Mouse (Mus musculus) macrophage (primary cell): ENCODE data around the gene Slc41a3. TPM values are rescaled to one million over a fixed set of nuclear protein-coding genes. Genes with fewer than 3 reads are reported as not detected.

Source experiments
- H3K27ac ChIP-seq: fragments of 350-480 bp; formaldehyde crosslinking; 2 replicates; pipeline ENCODE4 v1.9.0; 2021
- H3K36me3 ChIP-seq: fragments of 350-480 bp; formaldehyde crosslinking; 2 replicates; pipeline ENCODE4 v1.9.0; 2021; ENCODE audit errors: inconsistent target
- H3K4me3 ChIP-seq: fragments of 350-480 bp; formaldehyde crosslinking; 2 replicates; pipeline ENCODE4 v1.9.0; 2021; ENCODE audit errors: inconsistent target
- H3K79me2 ChIP-seq: fragments of 350-480 bp; formaldehyde crosslinking; 2 replicates; pipeline ENCODE4 v1.9.0; 2021; ENCODE audit errors: inconsistent target
- WGBS: methylation state at CpG from one replicate; pipeline ENCODE4 v1.1.7; 2026; ENCODE audit warnings: inconsistent platforms; ENCODE audit not compliant: missing documents; 5-methylcytosine and 5-hydroxymethylcytosine counted together
- polyA plus RNA-seq: library from polyadenylated mRNA; stranded (reverse); fragments of 250-400 nt; gene quantifications from 3 replicates; pipeline ENCODE4 v1.2.4, GENCODE M21; 2018; ENCODE audit warnings: inconsistent platforms
- total RNA-seq, 78 experiments: library from RNA; depleted of rRNA; stranded (reverse); fragments of 250-400 nt; gene quantifications; 1 replicate in 9 of 78; 2 replicates in 24 of 78; 3 replicates in 43 of 78; 4 replicates in 2 of 78; pipeline ENCODE4 v1.2.4; 2018; ENCODE audit warnings: inconsistent platforms in 56 of 78

Gene Slc41a3
- total RNA-seq (2018; cell fraction: chromatin; rRNA removed) = 1 to 10 TPM in 23 of 26 experiments, under 1 TPM in 3; 0.41 to 5.9 (median 2.7) TPM
- total RNA-seq (2018; cell fraction: cytosol; rRNA removed) = 10 to 100 TPM in 20 of 26 experiments, 1 to 10 TPM in 6; 8.7 to 16.1 (median 11.1) TPM
- total RNA-seq (2018; cell fraction: nucleus; rRNA removed) = 10 to 100 TPM in 3 of 26 experiments, 1 to 10 TPM in 23; 2.7 to 11.7 (median 7.0) TPM
- 11.2 to 13.8 TPM (median 12.1 TPM) in 3 replicates for polyA plus RNA-seq

GRCm38 (mm10) chr6:90604533-90605297, at the start of gene Slc41a3:
Gene Slc41a3, plus strand, starts transcription at chr6:90604725.
- Histone ChIP-seq H3K79me2 (no peaks in the 10 kb centered on the region), H3K4me3 (peak within 1 kb of the TSS; percentile 54), H3K27ac (peak within 1 kb of the TSS; percentile 40), H3K36me3 (no peaks in the 10 kb centered on the region)
- 2% methylated on average over 44 of the region's 49 CpGs for WGBS

GRCm38 (mm10) chr6:90556534-90557058, 47.9 kb upstream of the Slc41a3 start:
- no peaks in the 10 kb centered on the region for H3K36me3 ChIP-seq
- WGBS = 66% methylated on average over 2 of the region's 2 CpGs
- no peak overlapping the region for H3K4me3 ChIP-seq
- no peak overlapping the region for H3K27ac ChIP-seq
- H3K79me2 ChIP-seq = no peaks in the 10 kb centered on the region

- H3K79me2 ChIP-seq = no peaks in the 10 kb centered on the region
- H3K36me3 ChIP-seq = no peaks in the 10 kb centered on the region
- H3K4me3 ChIP-seq = no peak overlapping the region
- no peak overlapping the region for H3K27ac ChIP-seq
- WGBS = 93% methylated on average over 7 of the region's 7 CpGs
These were observed 47.4 kb upstream of the Slc41a3 start for GRCm38 (mm10) chr6:90557077-90557476.

- Histone ChIP-seq H3K27ac (no peak overlapping the region), H3K79me2 (no peaks in the 10 kb centered on the region), H3K36me3 (no peaks in the 10 kb centered on the region), H3K4me3 (no peak overlapping the region)
- WGBS = 93% methylated on average over 6 of the region's 6 CpGs
These were observed 46.5 kb upstream of the Slc41a3 start for GRCm38 (mm10) chr6:90557829-90558693.

- 40% methylated on average over 3 of the region's 3 CpGs for WGBS
- H3K4me3 ChIP-seq = no peak overlapping the region
- H3K36me3 ChIP-seq = no peaks in the 10 kb centered on the region
- H3K79me2 ChIP-seq = no peaks in the 10 kb centered on the region
- no peak overlapping the region for H3K27ac ChIP-seq
These were observed 44.0 kb upstream of the Slc41a3 start for GRCm38 (mm10) chr6:90560390-90561058.

- WGBS = 89% methylated on average over 2 of the region's 2 CpGs
- Histone ChIP-seq H3K27ac (no peak overlapping the region), H3K79me2 (no peaks in the 10 kb centered on the region), H3K36me3 (no peaks in the 10 kb centered on the region), H3K4me3 (no peak overlapping the region)
These were observed 43.2 kb upstream of the Slc41a3 start for GRCm38 (mm10) chr6:90561234-90561781.

- Histone ChIP-seq H3K36me3 (no peaks in the 10 kb centered on the region), H3K79me2 (no peaks in the 10 kb centered on the region), H3K4me3 (no peak overlapping the region), H3K27ac (no peak overlapping the region)
- WGBS = 91% methylated on average over 9 of the region's 9 CpGs
These were observed 40.3 kb upstream of the Slc41a3 start for GRCm38 (mm10) chr6:90564240-90564639.

GRCm38 (mm10) chr6:90565357-90566215, 38.9 kb upstream of the Slc41a3 start:
- Histone ChIP-seq H3K4me3 (no peak overlapping the region), H3K79me2 (no peaks in the 10 kb centered on the region), H3K36me3 (no peaks in the 10 kb centered on the region), H3K27ac (no peak overlapping the region)
- 89% methylated on average over 13 of the region's 13 CpGs for WGBS

- WGBS = 96% methylated on average over 3 of the region's 3 CpGs
- Histone ChIP-seq H3K4me3 (no peak overlapping the region), H3K36me3 (no peaks in the 10 kb centered on the region)
These were observed 37.0 kb upstream of the Slc41a3 start for GRCm38 (mm10) chr6:90567486-90567885.

GRCm38 (mm10) chr6:90567928-90568327, 36.6 kb upstream of the Slc41a3 start:
- Histone ChIP-seq H3K36me3 (no peaks in the 10 kb centered on the region), H3K79me2 (no peaks in the 10 kb centered on the region), H3K4me3 (no peak overlapping the region), H3K27ac (no peak overlapping the region)
- WGBS = 93% methylated on average over 3 of the region's 3 CpGs

More at GRCm38 (mm10) chr6:90567486-90567885, 37.0 kb upstream of the Slc41a3 start:
- H3K79me2 ChIP-seq = no peaks in the 10 kb centered on the region
- no peak overlapping the region for H3K27ac ChIP-seq

- 94% methylated on average over 4 of the region's 4 CpGs for WGBS
- Histone ChIP-seq H3K79me2 (no peaks in the 10 kb centered on the region), H3K27ac (no peak overlapping the region), H3K4me3 (no peak overlapping the region), H3K36me3 (no peaks in the 10 kb centered on the region)
These were observed 35.8 kb upstream of the Slc41a3 start for GRCm38 (mm10) chr6:90568721-90569120.

GRCm38 (mm10) chr6:90569736-90570383, 34.7 kb upstream of the Slc41a3 start:
- Histone ChIP-seq H3K4me3 (no peak overlapping the region), H3K36me3 (no peaks in the 10 kb centered on the region), H3K27ac (no peak overlapping the region), H3K79me2 (no peaks in the 10 kb centered on the region)
- 24% methylated on average over 12 of the region's 12 CpGs for WGBS

GRCm38 (mm10) chr6:90570392-90570791, 34.1 kb upstream of the Slc41a3 start:
- Histone ChIP-seq H3K79me2 (no peaks in the 10 kb centered on the region), H3K4me3 (no peak overlapping the region), H3K27ac (no peak overlapping the region), H3K36me3 (no peaks in the 10 kb centered on the region)
- 94% methylated on average over 8 of the region's 8 CpGs for WGBS
